Mouse (Mus musculus) hindbrain, embryonic 12.5 days (tissue): ENCODE results near the gene Exoc2. TPM values are rescaled to one million over a fixed set of nuclear protein-coding genes. Genes with fewer than 3 reads are reported as not detected.

ENCODE experiments used
- ATAC-seq: fragments of 200-750 bp; cut with Nextera tagmentation; 2 replicates; pipeline ENCODE4 v1.8.0; 2017; ENCODE audit warnings: moderate TSS enrichment; ENCODE audit not compliant: low FRiP score
- H3K27ac ChIP-seq: fragments of 300-500 bp; sonication (generic); 2 replicates; pipeline ENCODE4 v1.5.1; 2016; ENCODE audit warnings: mild to moderate bottlenecking
- H3K27me3 ChIP-seq: fragments of 300-500 bp; sonication (generic); 2 replicates; pipeline ENCODE4 v1.6.1; 2016; ENCODE audit warnings: mild to moderate bottlenecking
- H3K36me3 ChIP-seq: fragments of 300-500 bp; sonication (generic); 2 replicates; pipeline ENCODE4 v1.6.1; 2016; ENCODE audit warnings: mild to moderate bottlenecking
- H3K4me1 ChIP-seq: fragments of 300-500 bp; sonication (generic); 2 replicates; pipeline ENCODE4 v1.6.1; 2016
- H3K4me2 ChIP-seq: fragments of 300-500 bp; sonication (generic); replicated peaks from 2 replicates; pipeline ENCODE4 v1.6.1; 2016; ENCODE audit warnings: mild to moderate bottlenecking
- H3K4me3 ChIP-seq: fragments of 300-500 bp; sonication (generic); 2 replicates; pipeline ENCODE4 v1.5.1; 2016; ENCODE audit warnings: mild to moderate bottlenecking
- H3K9ac ChIP-seq: fragments of 300-500 bp; sonication (generic); 2 replicates; pipeline ENCODE4 v1.6.1; 2016; ENCODE audit warnings: mild to moderate bottlenecking, moderate library complexity
- H3K9me3 ChIP-seq: fragments of 300-500 bp; sonication (generic); replicated peaks from 2 replicates; pipeline ENCODE4 v1.6.1; 2016; ENCODE audit warnings: mild to moderate bottlenecking
- WGBS: fragments of 180-500 bp; shearing (Covaris S2); methylation state at CpG from one replicate; pipeline ENCODE4 v1.1.7; 2016; 5-methylcytosine and 5-hydroxymethylcytosine counted together
- polyA plus RNA-seq: library from polyadenylated mRNA; unstranded; fragments of >200 nt; fragmentation: Nextera tagmentation; extraction: Ambion mirVana; gene quantifications from 2 replicates; pipeline ENCODE4 v1.2.1, GENCODE M21; 2016

Exoc2 gene
- polyA plus RNA-seq, 1 experiment from 2014 or later: 45.8 TPM

- ATAC-seq: no peak
- Histone ChIP-seq H3K27me3 (no peaks in the 10 kb centered on the region), H3K4me2 (no peak overlapping the region), H3K4me1 (peaks cover 10% of the 10 kb centered on the region), H3K9ac (no peak overlapping the region), H3K4me3 (no peak overlapping the region), H3K27ac (no peak overlapping the region), H3K9me3 (no peaks in the 10 kb centered on the region), H3K36me3 (no peaks in the 10 kb centered on the region)
- WGBS: 88% methylated on average over 4 of the region's 4 CpGs
Measured at GRCm38 (mm10) chr13:30785423-30786040, 188.4 kb downstream of the Exoc2 start.

GRCm38 (mm10) chr13:30782419-30782818 is 191.5 kb downstream of the Exoc2 start:
- no peak overlapping the region for H3K4me2 ChIP-seq
- peaks cover 10% of the 10 kb centered on the region for H3K4me1 ChIP-seq
- H3K4me3 ChIP-seq: no peak overlapping the region
- no peak overlapping the region for H3K27ac ChIP-seq
- no peak overlapping the region for H3K9ac ChIP-seq
- H3K27me3 ChIP-seq: no peaks in the 10 kb centered on the region
- H3K36me3 ChIP-seq: no peaks in the 10 kb centered on the region
- WGBS: 39% methylated on average over 8 of the region's 8 CpGs
- H3K9me3 ChIP-seq: no peaks in the 10 kb centered on the region
- no peak for ATAC-seq

- Histone ChIP-seq H3K27ac (no peak overlapping the region), H3K27me3 (no peaks in the 10 kb centered on the region), H3K4me1 (peaks cover 10% of the 10 kb centered on the region), H3K36me3 (no peaks in the 10 kb centered on the region), H3K9ac (no peak overlapping the region), H3K4me3 (no peak overlapping the region), H3K4me2 (no peak overlapping the region), H3K9me3 (no peaks in the 10 kb centered on the region)
- 67% methylated on average over 2 of the region's 2 CpGs for WGBS
- ATAC-seq: no peak
Measured at GRCm38 (mm10) chr13:30781905-30782304, 192.0 kb downstream of the Exoc2 start.

- WGBS: 80% methylated on average over 11 of the region's 11 CpGs
- H3K36me3 ChIP-seq: no peaks in the 10 kb centered on the region
- H3K9ac ChIP-seq: no peak overlapping the region
- H3K27me3 ChIP-seq: no peaks in the 10 kb centered on the region
- H3K4me1 ChIP-seq: peaks cover 9% of the 10 kb centered on the region
- H3K4me2 ChIP-seq: no peak overlapping the region
- H3K4me3 ChIP-seq: no peak overlapping the region
- H3K27ac ChIP-seq: no peak overlapping the region
- H3K9me3 ChIP-seq: no peaks in the 10 kb centered on the region
- ATAC-seq: no peak
Measured at GRCm38 (mm10) chr13:30777678-30778179, 196.2 kb downstream of the Exoc2 start.

GRCm38 (mm10) chr13:30776021-30776420 is 197.9 kb downstream of the Exoc2 start:
- H3K36me3 ChIP-seq: no peaks in the 10 kb centered on the region
- no peak overlapping the region for H3K4me2 ChIP-seq
- no peaks in the 10 kb centered on the region for H3K27me3 ChIP-seq
- no peak overlapping the region for H3K9ac ChIP-seq
- H3K4me3 ChIP-seq: no peak overlapping the region
- ATAC-seq: no peak
- H3K27ac ChIP-seq: no peak overlapping the region
- no peaks in the 10 kb centered on the region for H3K9me3 ChIP-seq
- H3K4me1 ChIP-seq: no peaks in the 10 kb centered on the region
- 93% methylated on average over 2 of the region's 2 CpGs for WGBS

- Histone ChIP-seq H3K36me3 (no peaks in the 10 kb centered on the region), H3K9ac (no peak overlapping the region), H3K4me2 (no peak overlapping the region), H3K9me3 (no peaks in the 10 kb centered on the region), H3K4me1 (no peaks in the 10 kb centered on the region), H3K27ac (no peak overlapping the region), H3K4me3 (no peak overlapping the region), H3K27me3 (no peaks in the 10 kb centered on the region)
- WGBS: 95% methylated on average over 6 of the region's 6 CpGs
- no peak for ATAC-seq
Measured at GRCm38 (mm10) chr13:30767477-30768127, 206.3 kb downstream of the Exoc2 start.

- H3K4me1 ChIP-seq: no peaks in the 10 kb centered on the region
- 95% methylated on average over 5 of the region's 5 CpGs for WGBS
- H3K4me2 ChIP-seq: no peak overlapping the region
- H3K36me3 ChIP-seq: no peaks in the 10 kb centered on the region
- ATAC-seq: no peak
- no peaks in the 10 kb centered on the region for H3K27me3 ChIP-seq
- no peak overlapping the region for H3K27ac ChIP-seq
- H3K9me3 ChIP-seq: no peaks in the 10 kb centered on the region
- H3K4me3 ChIP-seq: no peak overlapping the region
- H3K9ac ChIP-seq: no peak overlapping the region
Measured at GRCm38 (mm10) chr13:30766636-30767476, 207.0 kb downstream of the Exoc2 start.

GRCm38 (mm10) chr13:30765906-30766305 is 208.0 kb downstream of the Exoc2 start:
- Histone ChIP-seq H3K36me3 (no peaks in the 10 kb centered on the region), H3K4me1 (no peaks in the 10 kb centered on the region), H3K27ac (no peak overlapping the region), H3K4me2 (no peak overlapping the region), H3K4me3 (no peak overlapping the region), H3K9me3 (no peaks in the 10 kb centered on the region), H3K27me3 (no peaks in the 10 kb centered on the region), H3K9ac (no peak overlapping the region)
- no peak for ATAC-seq
- 79% methylated on average over 5 of the region's 5 CpGs for WGBS

GRCm38 (mm10) chr13:30764014-30764740 is 209.7 kb downstream of the Exoc2 start:
- no peaks in the 10 kb centered on the region for H3K36me3 ChIP-seq
- no peak overlapping the region for H3K9ac ChIP-seq
- H3K4me2 ChIP-seq: no peak overlapping the region
- H3K4me1 ChIP-seq: no peaks in the 10 kb centered on the region
- H3K27me3 ChIP-seq: no peaks in the 10 kb centered on the region
- WGBS: 79% methylated on average over 8 of the region's 8 CpGs
- H3K4me3 ChIP-seq: no peak overlapping the region
- H3K9me3 ChIP-seq: no peaks in the 10 kb centered on the region
- no peak for ATAC-seq
- H3K27ac ChIP-seq: no peak overlapping the region

Other genes starting within 250 kb of the Exoc2 start
- 0.10 TPM in 1 of 2 replicates, not detected in the other for gene Irf4, start 224.9 kb downstream of the Exoc2 start, polyA plus RNA-seq
- gene Hus1b, start 26.3 kb downstream of the Exoc2 start, polyA plus RNA-seq: not detected in 2 replicates
- 0.12 and 0.17 TPM in 2 replicates for gene Gm5447, start 111 bp upstream of the Exoc2 start, polyA plus RNA-seq